Mouse (Mus musculus) gastrocnemius, adult 2 months (tissue): Measurements from ENCODE around the gene Gpr179. TPM values are rescaled to one million over a fixed set of nuclear protein-coding genes. Genes with fewer than 3 reads are reported as not detected.

Source experiments
- DNase-seq: peaks from one replicate; pipeline ENCODE4 v3.0.0; 2022
- H3K27ac ChIP-seq: fragments of 200-600 bp; 2 replicates; pipeline ENCODE4 v1.8.1; 2022; ENCODE audit warnings: mild to moderate bottlenecking
- H3K4me3 ChIP-seq: fragments of 200-600 bp; 2 replicates; pipeline ENCODE4 v1.8.1; 2022; ENCODE audit warnings: mild to moderate bottlenecking, moderate library complexity
- CTCF ChIP-seq: fragments of 200-600 bp; IDR thresholded peaks from 2 replicates; pipeline ENCODE4 v1.8.1; 2022; ENCODE audit warnings: antibody characterized with exemption, mild to moderate bottlenecking, moderate library complexity
- intact Hi-C: fragments of 180-260 bp; cut with DNase I; formaldehyde crosslinking; loops from one replicate; pipeline ENCODE4 v1.15.1; 2025
- total RNA-seq, 2 experiments: library from RNA; stranded (reverse); gene quantifications; 2 replicates each; pipeline ENCODE4 v1.2.3; 2021

Gpr179 gene
- total RNA-seq, 2 experiments from 2014 or later = 0.03 TPM; not detected in 1

- no peak overlapping the region for H3K4me3 ChIP-seq
- H3K27ac ChIP-seq = peak overlapping the region; percentile 83
- peak; percentile 80 for DNase-seq
- intact Hi-C loops = no loop called here
- no peak for TF ChIP-seq CTCF
Measured at GRCm38 (mm10) chr11:97289276-97290230, 62.3 kb downstream of the Gpr179 start.

GRCm38 (mm10) chr11:97287643-97288042, 64.2 kb downstream of the Gpr179 start:
- no peak for DNase-seq
- no peak for TF ChIP-seq CTCF
- intact Hi-C loops = no loop called here
- Histone ChIP-seq H3K4me3 (no peak overlapping the region), H3K27ac (no peak overlapping the region)

GRCm38 (mm10) chr11:97286973-97287372, 64.9 kb downstream of the Gpr179 start:
- intact Hi-C loops = no loop called here
- DNase-seq = no peak
- Histone ChIP-seq H3K4me3 (no peak overlapping the region), H3K27ac (no peak overlapping the region)
- no peak for TF ChIP-seq CTCF

- no peak overlapping the region for H3K4me3 ChIP-seq
- H3K27ac ChIP-seq = no peak overlapping the region
- intact Hi-C loops = no loop called here
- DNase-seq = no peak
- no peak for TF ChIP-seq CTCF
Measured at GRCm38 (mm10) chr11:97285852-97286775, 65.8 kb downstream of the Gpr179 start.

GRCm38 (mm10) chr11:97284854-97285253, 67.0 kb downstream of the Gpr179 start:
- DNase-seq = no peak
- intact Hi-C loops = no loop called here
- H3K27ac ChIP-seq = no peak overlapping the region
- no peak for TF ChIP-seq CTCF
- H3K4me3 ChIP-seq = no peak overlapping the region

- no peak overlapping the region for H3K4me3 ChIP-seq
- intact Hi-C loops = no loop called here
- no peak for DNase-seq
Measured at GRCm38 (mm10) chr11:97282179-97282578, 69.7 kb downstream of the Gpr179 start.

More at GRCm38 (mm10) chr11:97282179-97282578, 69.7 kb downstream of the Gpr179 start:
- H3K27ac ChIP-seq = no peak overlapping the region
- no peak for TF ChIP-seq CTCF

Other genes starting within 250 kb of the Gpr179 start
- under 1 TPM; 0.17 to 0.48 TPM for gene Tbx21, start 236.7 kb downstream of the Gpr179 start, total RNA-seq
- gene Tbkbp1, start 200.6 kb downstream of the Gpr179 start, total RNA-seq = 1 to 10 TPM; 4.0 to 6.1 TPM
- gene Kpnb1, start 164.2 kb downstream of the Gpr179 start, total RNA-seq = 10 to 100 TPM; 49.2 to 58.9 TPM
- gene Npepps, start 71.4 kb downstream of the Gpr179 start, total RNA-seq = 10 to 100 TPM; 57.6 to 77.2 TPM
- 10 to 100 TPM; 34.1 to 50.7 TPM for gene Mrpl45, start 36.4 kb downstream of the Gpr179 start, total RNA-seq
- 10 to 100 TPM; 43.2 to 48.6 TPM for gene Socs7, start 10.5 kb upstream of the Gpr179 start, total RNA-seq
- gene Arhgap23, start 63.5 kb upstream of the Gpr179 start, total RNA-seq = 1 to 10 TPM; 5.9 to 7.5 TPM
- not detected for gene 4933428G20Rik, start 148.3 kb upstream of the Gpr179 start, total RNA-seq
- gene Srcin1, start 224.1 kb upstream of the Gpr179 start, total RNA-seq = 1 to 10 TPM in 1 of 2 experiments, under 1 TPM in 1; 0.61 to 1.2 TPM